Mouse (Mus musculus): ENCODE results near the gene Evx2.

Gene Evx2

DNA sequence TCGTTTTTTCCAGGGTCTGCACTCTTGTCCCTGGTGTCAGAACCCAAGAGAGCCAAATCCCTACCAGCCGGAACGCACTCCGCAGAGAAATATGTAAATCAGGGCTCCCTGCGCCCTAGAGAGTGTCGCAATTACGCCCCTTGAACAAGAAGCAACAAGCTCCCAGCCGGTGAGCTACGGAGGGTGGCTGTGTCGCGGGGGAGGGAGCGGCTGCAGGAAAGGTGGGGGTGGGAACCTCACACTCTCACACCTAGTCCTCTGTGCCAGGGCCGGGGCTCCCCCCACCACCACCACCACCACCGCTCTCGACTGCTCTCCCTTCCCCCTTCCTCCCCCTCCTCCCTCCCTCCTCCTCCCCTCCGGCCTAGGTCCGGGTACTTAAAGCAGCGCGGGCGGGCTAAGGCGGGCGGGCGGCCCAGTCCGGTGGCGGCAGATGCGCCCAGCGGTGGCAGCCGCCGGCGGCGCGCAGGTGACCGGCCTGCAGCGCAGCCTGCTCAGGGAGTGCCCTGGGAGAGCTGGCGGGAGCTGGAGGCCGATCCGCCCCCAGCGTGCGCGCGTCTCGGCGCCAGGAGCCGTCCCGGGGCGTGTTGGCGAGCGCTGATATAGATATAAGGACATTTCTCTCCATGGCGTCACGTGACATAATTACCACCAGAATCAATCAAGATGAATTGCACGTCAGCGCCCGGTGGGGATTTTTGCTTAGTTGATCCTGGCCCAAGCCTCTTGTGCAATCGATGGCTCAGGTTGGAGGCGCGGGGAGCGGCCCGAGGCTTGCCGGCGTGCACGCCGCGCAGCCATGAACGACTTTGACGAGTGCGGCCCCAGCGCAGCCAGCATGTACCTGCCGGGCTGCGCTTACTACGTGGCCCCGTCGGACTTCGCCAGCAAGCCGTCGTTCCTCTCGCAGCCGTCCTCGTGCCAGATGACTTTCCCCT lies 22.5 kb upstream of the Evx2 start:
- no peak for DNase-seq (ENCODE audit: low spot score)

DNA sequence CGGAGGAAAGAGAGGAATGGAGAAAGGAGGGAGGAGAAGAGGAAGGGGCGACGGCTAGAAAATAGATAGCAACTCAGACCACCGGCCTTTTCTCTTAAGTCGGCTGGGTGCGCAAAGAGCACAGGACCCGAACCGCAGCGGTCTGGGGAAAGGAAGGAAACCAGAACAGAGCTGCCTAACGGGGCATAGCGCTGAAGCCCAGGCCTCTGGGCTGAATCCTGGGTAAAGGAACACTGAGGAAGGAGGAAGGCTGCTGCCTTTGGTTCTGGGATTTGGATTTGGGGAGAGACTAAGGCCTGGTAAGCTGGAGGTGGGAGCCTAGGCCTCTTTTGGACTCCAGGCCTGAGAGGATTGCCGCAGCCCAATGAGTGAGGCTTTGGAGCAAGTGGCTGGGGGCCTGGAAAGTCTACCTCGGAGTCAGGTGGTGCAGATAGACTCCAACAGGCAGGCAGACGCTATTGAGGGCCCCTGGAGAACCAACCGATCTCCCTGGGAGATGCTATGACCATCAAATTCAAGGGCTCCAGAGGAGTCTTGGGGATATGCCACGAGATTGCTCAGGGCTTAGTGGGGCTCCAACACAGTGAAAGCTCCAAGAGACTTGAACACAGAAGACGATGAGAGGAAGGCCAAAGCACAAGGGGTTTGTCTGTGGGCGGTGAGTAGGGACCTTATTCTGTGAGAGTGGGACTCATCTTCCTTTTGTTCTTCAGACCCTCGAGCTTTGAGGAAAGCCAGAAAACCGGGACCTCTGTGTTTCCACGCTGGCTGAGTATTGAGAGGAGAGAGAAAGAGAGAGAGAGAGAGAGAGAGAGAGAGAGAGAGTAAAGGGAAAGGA lies 21.4 kb upstream of the Evx2 start:
- DNase-seq (ENCODE audit: low spot score): no peak

DNA sequence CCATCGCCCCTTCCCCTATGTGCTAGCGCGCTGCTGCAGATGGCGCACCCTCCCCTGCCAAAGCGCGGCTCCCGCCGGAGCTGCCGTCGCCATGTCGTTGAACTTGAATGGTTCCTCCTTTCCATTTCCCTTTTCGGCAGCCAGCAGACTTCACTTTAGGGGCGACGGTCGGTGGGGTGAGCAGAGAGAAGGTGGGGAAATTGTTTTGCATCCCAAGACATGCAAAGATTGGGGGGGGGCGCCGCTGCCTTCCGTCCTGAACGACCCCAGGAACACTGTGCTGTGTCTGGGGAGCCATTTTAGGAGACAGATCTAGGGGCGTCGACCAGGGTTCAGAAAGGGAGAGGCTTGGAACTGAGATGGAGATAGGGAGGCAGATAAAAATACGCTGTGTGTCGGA lies 20.6 kb upstream of the Evx2 start:
- DNase-seq (ENCODE audit: low spot score): no peak

DNA sequence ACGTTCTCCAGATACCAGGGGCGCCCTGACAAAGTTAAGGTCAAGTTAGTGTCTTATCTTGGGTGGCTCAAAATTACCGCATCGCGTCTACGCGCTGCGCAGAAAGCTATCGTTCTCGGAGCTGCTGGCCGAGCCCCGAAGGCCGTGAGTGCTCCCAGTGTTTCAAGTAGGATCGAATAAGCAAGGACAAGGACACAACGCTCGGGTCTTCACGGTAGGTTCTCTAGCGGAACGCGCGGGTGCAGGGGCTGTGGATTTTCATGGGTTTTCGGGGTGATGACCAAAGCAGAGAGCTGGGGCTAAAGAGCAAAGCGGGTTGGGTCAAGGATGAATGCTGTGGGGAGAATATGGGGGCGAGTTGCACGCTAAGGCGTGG lies 20.2 kb upstream of the Evx2 start:
- no peak for DNase-seq (ENCODE audit: low spot score)

DNA sequence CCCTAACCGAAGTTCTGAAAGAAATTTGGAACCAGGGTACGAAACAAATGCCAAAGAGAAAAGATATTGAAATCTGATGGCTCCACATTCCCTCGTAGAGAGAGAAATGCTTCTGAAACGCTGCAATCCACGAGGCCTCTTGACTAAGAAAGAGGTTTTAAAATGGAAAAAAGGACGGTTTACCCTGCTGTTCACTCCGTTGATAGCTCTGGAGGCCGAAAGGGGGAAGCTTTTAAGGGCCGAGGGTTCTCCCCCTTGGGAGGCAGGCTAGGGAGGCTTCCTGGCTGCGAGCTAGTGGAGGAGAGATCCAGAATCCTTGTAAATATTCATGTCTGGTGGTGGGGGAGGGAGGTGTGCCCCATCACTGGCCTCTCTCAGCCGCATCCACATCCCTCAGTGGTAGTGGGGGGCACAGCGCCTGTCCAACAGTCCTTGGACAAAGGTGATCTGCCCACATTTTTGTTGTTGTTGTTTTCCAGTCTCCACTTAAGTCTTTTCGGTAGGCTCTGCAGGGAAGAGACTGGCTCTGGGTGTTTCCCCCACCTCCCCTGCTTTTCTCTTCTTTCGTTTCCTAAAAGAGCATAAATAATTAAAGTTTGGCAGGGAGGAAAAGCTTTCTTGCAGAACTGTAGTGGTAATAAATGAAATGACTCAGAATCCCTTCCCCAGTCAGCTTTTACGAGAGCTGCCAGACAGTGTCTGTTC lies 19.7 kb upstream of the Evx2 start, which contains the start of gene Hoxd11:
Hoxd11 (plus strand) TSS at position 667 of the 705 bp plus-strand sequence.
- DNase-seq (ENCODE audit: low spot score): no peak

DNA sequence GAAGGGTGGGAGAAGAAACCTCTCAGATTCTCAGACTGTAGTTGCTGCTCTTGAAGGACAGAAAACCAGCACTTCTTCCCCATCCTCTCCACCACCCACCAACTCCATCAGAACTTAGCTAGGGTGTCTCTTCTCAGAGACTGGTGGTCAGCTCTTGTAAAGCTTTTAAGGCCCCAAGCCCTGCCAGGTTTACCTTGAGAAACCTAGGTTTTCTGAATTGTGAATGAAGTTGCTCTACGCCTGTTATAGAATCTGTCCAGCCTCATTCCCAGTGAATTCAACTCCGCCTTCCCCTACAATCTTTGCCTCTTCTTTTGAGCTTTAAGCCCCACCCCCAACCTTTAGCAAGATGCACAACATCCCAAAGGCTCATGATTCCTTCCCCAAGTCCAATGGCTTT lies 17.7 kb upstream of the Evx2 start:
- no peak for DNase-seq (ENCODE audit: low spot score)

DNA sequence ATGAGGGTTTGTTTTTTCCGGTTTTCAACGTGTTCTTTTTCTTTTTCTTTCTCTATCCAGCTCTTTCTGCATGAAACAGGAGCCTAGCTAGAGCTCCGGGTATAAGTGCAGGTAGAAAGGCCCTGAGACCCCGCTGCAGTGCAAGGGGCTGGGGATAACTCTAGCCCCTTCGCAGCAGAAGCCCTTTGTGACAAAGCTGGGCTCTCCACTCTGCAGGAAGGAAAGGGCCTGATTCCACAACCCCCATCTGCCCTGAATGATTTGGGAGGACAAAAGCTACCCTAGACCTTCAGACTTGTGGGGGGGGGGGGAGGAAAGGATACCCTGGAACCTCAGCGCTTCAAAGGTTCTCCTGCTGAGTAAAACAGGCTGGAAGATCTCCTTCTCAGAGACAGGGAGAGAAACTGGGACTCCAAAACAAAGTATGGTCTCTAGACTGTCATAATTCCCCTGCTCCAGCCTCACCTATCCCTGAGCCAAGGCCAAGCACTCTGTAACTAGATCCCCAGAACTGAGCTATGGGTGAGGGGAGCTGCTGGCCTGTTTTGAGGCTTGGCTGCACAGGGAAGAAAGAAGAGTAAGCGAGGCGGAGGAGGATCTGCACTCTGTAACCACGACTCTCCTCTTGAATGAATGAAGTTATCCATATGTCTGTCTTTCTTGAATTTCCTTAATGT lies 17.2 kb upstream of the Evx2 start:
- no peak for DNase-seq (ENCODE audit: low spot score)

DNA sequence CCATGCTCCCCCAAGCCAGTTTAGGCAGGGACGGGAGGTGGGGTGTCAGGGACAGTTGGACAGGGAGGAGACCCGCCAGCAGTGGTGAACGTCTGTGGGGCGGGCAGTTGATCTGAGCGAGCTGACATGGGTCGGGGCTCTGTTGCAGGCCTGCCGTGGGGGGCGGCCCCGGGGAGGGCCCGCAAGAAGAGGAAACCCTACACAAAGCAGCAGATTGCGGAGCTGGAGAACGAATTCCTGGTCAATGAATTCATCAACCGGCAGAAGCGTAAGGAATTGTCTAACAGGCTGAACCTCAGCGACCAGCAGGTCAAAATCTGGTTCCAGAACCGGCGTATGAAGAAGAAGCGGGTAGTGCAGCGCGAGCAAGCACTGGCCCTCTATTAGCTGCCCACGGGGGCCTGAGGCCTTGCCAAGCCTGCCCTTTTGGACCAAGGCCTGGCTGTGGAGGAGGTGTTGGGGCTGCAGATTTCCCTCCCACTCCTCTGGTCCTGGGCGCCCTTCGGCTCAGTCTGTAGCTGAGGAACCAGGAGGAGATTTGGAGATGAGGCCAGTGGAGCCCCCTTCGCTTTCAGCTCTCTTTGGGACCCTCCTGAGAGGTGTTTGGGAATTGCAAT lies 16.4 kb upstream of the Evx2 start:
- DNase-seq (ENCODE audit: low spot score): no peak

DNA sequence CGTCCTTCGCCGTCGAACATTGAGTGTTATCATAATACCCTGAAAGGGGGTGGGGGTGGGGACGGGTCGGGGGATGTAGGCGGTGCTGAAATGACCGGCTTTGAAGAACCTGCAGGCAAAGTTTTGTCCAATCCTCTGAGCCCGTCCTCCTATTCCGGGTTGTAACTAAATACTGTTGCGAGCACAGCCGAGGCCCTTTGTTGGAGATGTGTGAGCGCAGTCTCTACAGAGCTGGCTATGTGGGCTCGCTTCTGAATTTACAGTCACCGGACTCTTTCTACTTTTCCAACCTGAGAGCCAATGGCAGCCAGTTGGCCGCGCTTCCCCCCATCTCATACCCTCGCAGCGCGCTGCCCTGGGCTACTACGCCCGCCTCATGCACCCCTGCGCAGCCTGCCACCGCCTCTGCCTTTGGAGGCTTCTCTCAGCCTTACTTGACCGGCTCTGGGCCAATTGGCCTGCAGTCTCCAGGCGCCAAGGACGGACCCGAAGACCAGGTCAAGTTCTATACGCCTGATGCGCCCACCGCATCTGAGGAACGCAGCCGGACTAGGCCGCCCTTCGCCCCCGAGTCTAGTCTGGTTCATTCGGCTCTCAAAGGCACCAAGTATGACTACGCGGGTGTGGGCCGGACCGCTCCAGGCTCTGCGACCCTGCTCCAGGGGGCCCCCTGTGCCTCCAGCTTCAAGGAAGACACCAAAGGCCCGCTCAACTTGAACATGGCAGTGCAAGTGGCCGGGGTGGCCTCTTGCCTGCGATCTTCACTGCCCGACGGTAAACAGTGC lies 15.7 kb upstream of the Evx2 start, which contains the start of gene Hoxd12:
Hoxd12 (plus strand) TSS at position 133 of the 785 bp plus-strand sequence.
- no peak for DNase-seq (ENCODE audit: low spot score)

DNA sequence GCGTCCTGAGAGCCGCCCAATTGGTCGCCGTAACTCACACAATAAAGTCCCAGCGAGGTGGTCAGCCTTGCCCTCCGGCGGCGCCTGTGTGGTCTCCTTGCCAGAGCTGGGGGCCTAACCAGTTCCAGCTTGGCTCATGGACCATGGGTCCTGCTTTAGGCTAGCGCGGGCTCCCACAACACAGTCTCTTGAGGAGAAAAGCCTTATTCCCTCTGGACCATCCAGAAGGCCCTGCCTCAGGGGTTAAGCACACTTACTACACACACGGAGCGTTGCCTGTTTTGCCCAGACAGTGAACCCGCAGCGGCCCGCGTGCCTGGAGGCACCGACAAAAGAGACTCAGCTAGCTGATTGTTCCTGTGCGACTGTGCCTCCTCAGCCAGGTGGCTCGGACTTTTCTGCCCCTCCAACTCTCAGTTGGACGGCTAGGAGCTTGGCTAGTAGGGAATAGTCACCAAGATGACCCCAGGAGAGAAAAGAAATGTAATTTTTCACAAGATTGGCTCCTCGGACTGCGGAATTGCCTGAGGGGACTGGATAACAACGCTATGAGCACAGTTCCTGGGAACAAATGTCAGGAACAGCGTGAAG lies 14.6 kb upstream of the Evx2 start:
- no peak for DNase-seq (ENCODE audit: low spot score)

DNA sequence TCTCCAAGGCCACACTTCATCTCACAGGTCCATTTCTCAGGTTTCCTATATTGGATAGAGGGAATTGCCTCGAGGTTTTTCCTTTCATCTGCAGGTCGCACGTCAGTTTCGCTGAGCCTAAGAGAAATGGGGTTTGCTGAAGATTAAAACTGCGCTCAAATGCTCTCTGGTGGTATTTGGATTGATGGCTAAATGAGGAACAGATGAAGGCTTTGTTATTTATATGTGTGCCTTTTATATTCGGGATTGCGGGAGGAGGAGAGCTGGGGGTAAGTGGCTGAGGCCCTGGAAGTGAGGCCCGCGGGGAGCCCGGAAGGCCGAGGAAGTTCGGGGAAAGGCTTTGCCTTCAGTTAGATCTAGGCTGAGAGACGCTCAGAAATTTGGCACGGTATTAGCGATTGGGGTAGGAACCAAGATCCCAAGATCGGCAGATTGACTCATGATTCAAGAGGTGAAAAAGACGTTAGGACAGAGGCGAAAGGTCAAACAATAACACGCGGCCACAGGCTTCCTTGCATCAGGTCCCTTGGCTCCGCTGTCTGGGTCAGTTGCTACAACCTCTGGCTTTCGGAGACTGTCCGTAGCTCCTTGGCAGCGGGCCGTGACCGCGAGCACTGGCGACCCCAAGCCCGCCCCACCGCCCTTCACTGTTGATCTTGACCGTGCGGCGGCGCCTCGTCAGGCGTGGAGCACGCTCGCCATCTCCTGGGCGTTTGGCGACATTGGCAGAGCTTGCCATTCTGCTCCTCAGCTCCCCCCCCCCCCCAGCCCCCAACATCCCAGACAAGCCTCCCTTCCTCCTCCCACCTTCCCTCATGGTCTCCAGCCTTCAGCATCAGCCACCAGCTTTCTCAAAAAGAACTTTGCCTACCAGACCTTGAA lies 13.4 kb upstream of the Evx2 start:
- peak; percentile 58 for DNase-seq (ENCODE audit: low spot score)

DNA sequence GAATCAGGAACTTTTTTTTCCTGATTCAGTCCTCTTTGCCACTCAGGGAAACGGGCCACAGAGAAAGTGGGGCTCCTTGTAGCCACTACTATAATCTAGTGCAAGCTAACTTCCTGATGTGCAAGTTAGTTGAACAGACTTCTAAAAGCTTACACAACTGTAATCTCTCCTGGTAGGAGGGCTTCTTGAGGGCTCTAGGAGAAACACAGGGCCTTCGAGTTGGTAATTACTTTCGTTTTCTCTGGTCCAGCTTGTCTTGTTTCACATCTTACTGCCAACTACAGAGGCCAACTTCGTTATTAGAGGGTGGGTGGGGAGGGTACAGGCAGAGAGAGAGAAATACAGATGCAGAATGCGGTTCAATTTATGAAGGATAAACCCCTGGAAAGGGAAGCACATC lies 12.5 kb upstream of the Evx2 start:
- DNase-seq (ENCODE audit: low spot score): no peak

DNA sequence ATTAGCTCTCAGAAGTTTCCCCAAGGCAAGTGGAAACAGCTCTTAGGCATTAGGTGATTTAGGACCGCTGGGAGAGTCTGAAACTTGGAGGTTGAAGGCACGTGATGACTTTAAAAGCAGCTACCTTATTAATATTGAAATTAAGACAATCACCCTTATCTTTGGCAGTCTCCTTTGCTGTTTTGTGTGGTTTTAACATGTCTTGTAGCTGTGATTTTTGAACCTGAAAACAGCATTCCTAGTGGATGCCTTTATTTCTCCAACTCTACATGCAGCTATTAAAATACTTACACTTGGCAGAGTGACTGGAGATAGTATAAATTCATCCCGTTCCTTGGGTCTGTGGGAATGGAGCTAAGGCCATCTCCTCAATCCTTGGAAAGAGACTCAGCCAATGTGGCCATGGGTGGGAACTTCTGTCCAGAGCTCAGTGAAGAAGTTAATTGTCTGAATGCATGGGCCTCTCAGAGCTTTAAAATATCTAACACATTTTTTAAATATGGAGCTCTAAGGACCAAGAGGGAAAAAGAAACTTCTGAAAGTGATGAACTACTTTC lies 11.4 kb upstream of the Evx2 start:
- DNase-seq (ENCODE audit: low spot score): no peak

DNA sequence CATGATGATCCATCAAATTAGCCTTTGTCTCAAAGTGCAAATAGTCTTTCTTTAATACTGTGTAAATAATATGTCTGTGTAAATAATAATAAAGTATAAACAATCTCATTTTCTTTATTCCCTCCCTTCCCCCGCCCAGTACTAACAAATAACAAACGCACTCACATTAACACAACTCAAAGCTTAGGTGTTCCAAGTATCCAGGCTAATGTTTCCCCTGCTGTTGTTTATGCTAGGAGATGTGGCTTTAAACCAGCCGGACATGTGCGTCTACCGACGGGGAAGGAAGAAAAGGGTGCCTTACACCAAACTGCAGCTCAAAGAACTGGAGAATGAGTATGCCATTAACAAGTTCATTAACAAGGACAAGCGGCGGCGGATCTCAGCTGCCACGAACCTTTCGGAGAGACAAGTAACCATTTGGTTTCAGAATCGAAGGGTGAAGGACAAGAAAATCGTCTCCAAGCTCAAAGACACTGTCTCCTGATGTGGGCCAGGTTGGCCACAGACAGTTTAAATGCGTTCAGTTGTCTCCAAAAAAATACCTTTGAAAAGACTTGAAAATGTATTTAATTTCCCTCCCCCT lies 10.4 kb upstream of the Evx2 start:
- DNase-seq (ENCODE audit: low spot score): no peak

DNA sequence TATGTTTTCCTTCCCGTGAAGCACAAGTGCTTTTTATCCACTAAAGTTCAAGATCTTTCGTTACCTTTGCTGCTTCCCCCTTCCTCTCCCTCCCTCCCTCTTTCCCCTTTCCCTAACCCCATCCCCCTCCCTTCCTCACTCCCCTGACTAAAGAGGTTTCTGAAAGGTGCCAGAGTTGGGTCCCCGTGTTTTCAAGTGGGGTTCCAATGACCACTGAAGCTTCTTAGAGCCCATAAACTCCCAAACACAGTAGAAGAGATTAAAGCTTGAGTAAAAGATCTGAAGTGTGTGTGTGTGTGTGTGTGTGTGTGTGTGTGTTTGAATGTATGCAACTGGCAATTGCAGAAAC lies 9.8 kb upstream of the Evx2 start:
- DNase-seq (ENCODE audit: low spot score): no peak

DNA sequence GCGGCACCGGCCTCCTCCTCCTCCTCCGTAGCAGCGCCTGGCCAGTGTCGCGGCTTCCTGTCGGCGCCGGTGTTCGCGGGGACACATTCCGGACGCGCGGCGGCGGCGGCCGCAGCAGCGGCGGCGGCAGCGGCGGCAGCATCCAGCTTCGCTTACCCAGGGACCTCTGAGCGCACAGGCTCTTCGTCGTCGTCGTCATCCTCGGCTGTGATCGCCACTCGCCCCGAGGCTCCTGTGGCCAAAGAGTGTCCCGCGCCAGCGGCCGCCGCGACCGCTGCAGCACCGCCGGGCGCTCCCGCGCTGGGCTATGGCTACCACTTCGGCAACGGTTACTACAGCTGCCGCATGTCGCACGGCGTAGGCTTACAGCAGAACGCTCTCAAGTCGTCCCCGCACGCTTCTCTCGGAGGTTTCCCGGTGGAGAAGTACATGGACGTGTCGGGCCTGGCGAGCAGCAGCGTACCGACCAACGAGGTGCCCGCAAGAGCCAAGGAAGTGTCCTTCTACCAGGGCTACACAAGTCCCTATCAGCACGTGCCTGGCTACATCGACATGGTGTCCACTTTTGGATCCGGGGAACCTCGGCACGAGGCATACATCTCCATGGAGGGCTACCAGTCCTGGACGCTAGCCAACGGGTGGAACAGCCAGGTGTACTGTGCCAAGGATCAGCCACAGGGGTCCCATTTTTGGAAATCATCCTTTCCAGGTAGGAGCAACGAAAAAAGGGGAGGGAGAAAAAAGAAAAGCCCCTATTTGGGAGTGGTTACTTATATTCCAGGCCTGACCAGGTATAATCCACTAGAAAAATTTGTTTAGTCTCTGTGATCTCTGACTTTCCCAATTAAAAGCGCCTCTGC lies 9.2 kb upstream of the Evx2 start:
- DNase-seq (ENCODE audit: low spot score): no peak

DNA sequence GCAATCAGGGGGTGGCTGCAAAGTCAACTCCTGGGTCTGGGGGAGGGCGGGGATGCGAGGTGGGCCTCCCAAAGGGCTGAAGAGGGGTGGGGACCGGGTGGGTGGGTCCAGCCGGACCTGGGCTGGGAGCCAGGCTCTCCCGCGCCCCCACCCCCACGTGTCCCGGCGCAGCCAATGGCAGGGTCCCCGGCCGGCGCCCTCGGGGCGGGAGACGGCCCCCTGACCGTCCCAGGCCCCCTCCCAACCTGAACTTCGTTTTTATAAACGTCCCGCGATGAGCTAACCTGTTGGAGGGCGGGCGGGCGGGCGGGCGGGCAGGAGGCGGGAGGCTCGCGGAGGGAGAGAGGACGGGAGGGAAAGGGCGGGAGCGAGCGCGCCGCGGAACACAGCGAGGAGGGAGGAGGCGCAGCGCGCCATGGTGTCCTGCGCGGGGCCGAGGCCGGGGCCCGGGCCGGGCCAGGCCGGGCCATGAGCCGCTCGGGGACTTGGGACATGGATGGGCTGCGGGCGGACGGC lies 8.5 kb upstream of the Evx2 start, which contains the start of gene Hoxd13:
Hoxd13 (plus strand) TSS at position 469 of the 516 bp plus-strand sequence.
- no peak for DNase-seq (ENCODE audit: low spot score)
